Mouse (Mus musculus) activated CD4-positive, CD25-positive, alpha-beta regulatory T cell, adult 4 months (primary cell): ENCODE results near the gene Gpat2. TPM values are rescaled to one million over a fixed set of nuclear protein-coding genes. Genes with fewer than 3 reads are reported as not detected.

Source experiments
- ATAC-seq: one replicate; pipeline ENCODE4 v1.8.0; 2017
- polyA plus RNA-seq, 2 experiments: library from polyadenylated mRNA; unstranded; fragments of 100-300 nt; shearing (Covaris generic); gene quantifications; one replicate each; pipeline ENCODE4 v1.2.1; 2017

The Gpat2 gene
- polyA plus RNA-seq, 2 experiments from 2014 or later = 0.33 TPM; not detected in 1

- peak; percentile 92 for ATAC-seq
Measured at GRCm38 (mm10) chr2:127444055-127444789, 19.2 kb downstream of the Gpat2 start, which contains the start of gene Fahd2a. Gene Fahd2a (minus strand): TSS chr2:127444565.

GRCm38 (mm10) chr2:127446847-127447246 lies 21.8 kb downstream of the Gpat2 start:
- no peak for ATAC-seq

GRCm38 (mm10) chr2:127449691-127450090 lies 24.7 kb downstream of the Gpat2 start:
- ATAC-seq = no peak

- ATAC-seq = no peak
Measured at GRCm38 (mm10) chr2:127451748-127452147, 26.7 kb downstream of the Gpat2 start.

- no peak for ATAC-seq
Measured at GRCm38 (mm10) chr2:127453141-127453540, 28.1 kb downstream of the Gpat2 start.

- ATAC-seq = no peak
Measured at GRCm38 (mm10) chr2:127453764-127454163, 28.8 kb downstream of the Gpat2 start.

GRCm38 (mm10) chr2:127459341-127459740 lies 34.3 kb downstream of the Gpat2 start:
- ATAC-seq = no peak

- no peak for ATAC-seq
Measured at GRCm38 (mm10) chr2:127461351-127461750, 36.4 kb downstream of the Gpat2 start.

GRCm38 (mm10) chr2:127462314-127462713 lies 37.3 kb downstream of the Gpat2 start:
- no peak for ATAC-seq

- ATAC-seq = no peak
Measured at GRCm38 (mm10) chr2:127470183-127470582, 45.2 kb downstream of the Gpat2 start.

- no peak for ATAC-seq
Measured at GRCm38 (mm10) chr2:127470661-127471060, 45.7 kb downstream of the Gpat2 start.

GRCm38 (mm10) chr2:127471281-127471680 lies 46.3 kb downstream of the Gpat2 start:
- ATAC-seq = no peak

- no peak for ATAC-seq
Measured at GRCm38 (mm10) chr2:127472279-127472678, 47.3 kb downstream of the Gpat2 start.

- no peak for ATAC-seq
Measured at GRCm38 (mm10) chr2:127479210-127479609, 54.2 kb downstream of the Gpat2 start.

GRCm38 (mm10) chr2:127479763-127480162 lies 54.8 kb downstream of the Gpat2 start:
- ATAC-seq = no peak

- no peak for ATAC-seq
Measured at GRCm38 (mm10) chr2:127481841-127482532, 57.0 kb downstream of the Gpat2 start.

- ATAC-seq = no peak
Measured at GRCm38 (mm10) chr2:127482533-127482911, 57.5 kb downstream of the Gpat2 start.

- ATAC-seq = no peak
Measured at GRCm38 (mm10) chr2:127483001-127483400, 58.0 kb downstream of the Gpat2 start.

- no peak for ATAC-seq
Measured at GRCm38 (mm10) chr2:127484476-127485170, 59.6 kb downstream of the Gpat2 start.
